Comparison of ENCODE assay signal across 9 mouse cellular contexts in genomic region chr3:105714091-105714819, GRCm38 (mm10). TPM values are rescaled to one million over a fixed set of nuclear protein-coding genes. Genes with fewer than 3 reads are reported as not detected.
A peak's percentile ranks its signal among the peaks of the same experiment; 100 is the strongest.
DNase-seq lines count a peak whose midpoint lies in the region; ATAC-seq lines count a peak whose summit lies in the region.
"Had no signal": no experiment of that assay in that cellular context is flagged by ENCODE, and none has a peak within 500 bp of the region (broad histone marks: within the 10 kb centered on the region; RNA-seq: fewer than 3 reads in every experiment).

No protein-coding gene starts in this region.

- H3K4me3 ChIP-seq in intestine, embryonic 16.5 days (ENCODE audit: low read length) = no peak overlapping the region
- no peak overlapping the region for H3K4me3 ChIP-seq in intestine, embryonic 15.5 days (replicated peaks)
- H3K4me3 ChIP-seq in hindbrain, embryonic 13.5 days = no peak overlapping the region
- H3K4me3 ChIP-seq in neural tube, embryonic 15.5 days (replicated peaks) = no peak overlapping the region
- H3K4me3 ChIP-seq: lung, embryonic 15.5 days had no signal

- no peak for ATAC-seq in intestine, embryonic 16.5 days
- ATAC-seq in intestine, embryonic 15.5 days = no peak
- 0 out of 2 replicates have a peak, but pooled peaks have one; percentile 20 for ATAC-seq in erythroblast, adult 5-6 weeks (replicated peaks; ENCODE audit: low FRiP score, poor library complexity, severe bottlenecking)
- peak; percentile 47 for ATAC-seq in hindbrain, embryonic 13.5 days (ENCODE audit: low FRiP score)
- ATAC-seq in neural tube, embryonic 15.5 days (ENCODE audit: low FRiP score) = 0 out of 2 replicates have a peak, but pooled peaks have one; percentile 3

- no peak for DNase-seq in kidney, postnatal 10 days
- no peak for DNase-seq in kidney, postnatal 14 days
- no peak for DNase-seq in urinary bladder, postnatal 36 days (ENCODE audit: low spot score in 2 of 2)

- no peak overlapping the region for H3K27ac ChIP-seq in intestine, embryonic 16.5 days (ENCODE audit: low read length)
- H3K27ac ChIP-seq in intestine, embryonic 15.5 days = no peak overlapping the region
- peak overlapping the region; percentile 32; the same call in 1 of the 2 replicates for H3K27ac ChIP-seq in hindbrain, embryonic 13.5 days
- H3K27ac ChIP-seq in neural tube, embryonic 15.5 days (replicated peaks) = peak overlapping the region; percentile 54
- H3K27ac ChIP-seq: lung, embryonic 15.5 days had no signal

- WGBS in intestine, embryonic 16.5 days = 39% methylated on average over 8 of the region's 8 CpGs
- 30% methylated on average over 8 of the region's 8 CpGs for WGBS in intestine, embryonic 15.5 days
- 17% methylated on average over 8 of the region's 8 CpGs for WGBS in hindbrain, embryonic 13.5 days
- whole genome bisulfite sequencing in neural tube, embryonic 15.5 days = 25% methylated on average over 8 of the region's 8 CpGs

- no peaks in the 10 kb centered on the region for H3K27me3 ChIP-seq in intestine, embryonic 16.5 days (replicated peaks; ENCODE audit: control insufficient read depth, insufficient read depth, low read length)
- no peaks in the 10 kb centered on the region for H3K27me3 ChIP-seq in intestine, embryonic 15.5 days (replicated peaks)
- H3K27me3 ChIP-seq in hindbrain, embryonic 13.5 days = 0 out of 2 replicates have a peak, but pooled peaks cover 4% of the 10 kb centered on the region
- no peaks in the 10 kb centered on the region for H3K27me3 ChIP-seq in neural tube, embryonic 15.5 days (replicated peaks)
- H3K27me3 ChIP-seq: lung, embryonic 15.5 days had no signal

- no peak overlapping the region for H3K4me2 ChIP-seq in intestine, embryonic 16.5 days (ENCODE audit: low read depth, low read length)
- H3K4me2 ChIP-seq in intestine, embryonic 15.5 days (replicated peaks) = no peak overlapping the region
- no peak overlapping the region for H3K4me2 ChIP-seq in hindbrain, embryonic 13.5 days
- H3K4me2 ChIP-seq in neural tube, embryonic 15.5 days = no peak overlapping the region
- H3K4me2 ChIP-seq: lung, embryonic 15.5 days had no signal

- no peaks in the 10 kb centered on the region for H3K9me3 ChIP-seq in intestine, embryonic 16.5 days (ENCODE audit: control insufficient read depth, low read length)
- no peaks in the 10 kb centered on the region for H3K9me3 ChIP-seq in intestine, embryonic 15.5 days
- H3K9me3 ChIP-seq in hindbrain, embryonic 13.5 days = no peaks in the 10 kb centered on the region
- no peaks in the 10 kb centered on the region for H3K9me3 ChIP-seq in neural tube, embryonic 15.5 days (replicated peaks)
- H3K9me3 ChIP-seq: lung, embryonic 15.5 days had no signal

- no peaks in the 10 kb centered on the region for H3K36me3 ChIP-seq in intestine, embryonic 16.5 days (ENCODE audit: control insufficient read depth, insufficient read depth, low read length)
- no peaks in the 10 kb centered on the region for H3K36me3 ChIP-seq in intestine, embryonic 15.5 days
- H3K36me3 ChIP-seq in hindbrain, embryonic 13.5 days = no peaks in the 10 kb centered on the region
- no peaks in the 10 kb centered on the region for H3K36me3 ChIP-seq in neural tube, embryonic 15.5 days

- 0 out of 2 replicates have a peak overlapping the region, but pooled peaks have one; percentile 10 for H3K9ac ChIP-seq in intestine, embryonic 16.5 days (ENCODE audit: low read depth, low read length)
- no peak overlapping the region for H3K9ac ChIP-seq in intestine, embryonic 15.5 days
- H3K9ac ChIP-seq in hindbrain, embryonic 13.5 days = no peak overlapping the region
- H3K9ac ChIP-seq in neural tube, embryonic 15.5 days (replicated peaks) = no peak overlapping the region
- H3K9ac ChIP-seq: lung, embryonic 15.5 days had no signal

- no peaks in the 10 kb centered on the region; the same call in 1 of the 2 replicates for H3K4me1 ChIP-seq in intestine, embryonic 16.5 days (ENCODE audit: control insufficient read depth, insufficient read depth, low read length)
- 0 out of 2 replicates have a peak, but pooled peaks cover 4% of the 10 kb centered on the region for H3K4me1 ChIP-seq in intestine, embryonic 15.5 days (replicated peaks)
- peaks cover 56% of the 10 kb centered on the region for H3K4me1 ChIP-seq in hindbrain, embryonic 13.5 days (replicated peaks)
- peaks cover 28% of the 10 kb centered on the region for H3K4me1 ChIP-seq in neural tube, embryonic 15.5 days

RNA-seq across cellular contexts. Expression of gene Inka2, which starts 9.9 kb away (rescaled TPM):
- polyA plus RNA-seq in intestine, embryonic 16.5 days (2015; fragmentation: Nextera tagmentation; extraction: Ambion mirVana) = 1.6 and 1.7 TPM in 2 replicates
- polyA plus RNA-seq in intestine, embryonic 15.5 days (2015; fragmentation: Nextera tagmentation; extraction: Ambion mirVana) = 1.7 and 2.2 TPM in 2 replicates
- 0.21 TPM in 1 of 2 replicates, not detected in the other for total RNA-seq in erythroblast, adult 5-6 weeks (2015; ENCODE audit: low replicate concordance)
- 0.28 TPM in 1 of 2 replicates, not detected in the other for total RNA-seq in erythroblast, adult 5-6 weeks (2017; ENCODE audit: low replicate concordance)
- 4.8 and 5.2 TPM in 2 replicates for polyA plus RNA-seq in hindbrain, embryonic 13.5 days (2015; fragmentation: Nextera tagmentation; extraction: Ambion mirVana)
- 7.3 and 9.2 TPM in 2 replicates for polyA plus RNA-seq in neural tube, embryonic 15.5 days (2015; fragmentation: Nextera tagmentation; extraction: Ambion mirVana)

RNA-seq across cellular contexts. Expression of gene Ddx20, which starts 26.9 kb away (rescaled TPM):
- 33.7 and 35.3 TPM in 2 replicates for polyA plus RNA-seq in intestine, embryonic 16.5 days (2015; fragmentation: Nextera tagmentation; extraction: Ambion mirVana)
- 37.9 and 39.2 TPM in 2 replicates for polyA plus RNA-seq in intestine, embryonic 15.5 days (2015; fragmentation: Nextera tagmentation; extraction: Ambion mirVana)
- total RNA-seq in erythroblast, adult 5-6 weeks (2015; ENCODE audit: low replicate concordance) = 6.3 and 10.8 TPM in 2 replicates
- total RNA-seq in erythroblast, adult 5-6 weeks (2017; ENCODE audit: low replicate concordance) = 9.5 and 12.3 TPM in 2 replicates
- polyA plus RNA-seq in hindbrain, embryonic 13.5 days (2015; fragmentation: Nextera tagmentation; extraction: Ambion mirVana) = 26.4 and 27.4 TPM in 2 replicates
- 22.0 and 24.1 TPM in 2 replicates for polyA plus RNA-seq in neural tube, embryonic 15.5 days (2015; fragmentation: Nextera tagmentation; extraction: Ambion mirVana)

Comparison
In these comparisons a context has a peak if more than half of its experiments do, and no peak if none do; other contexts are left out.
1. ATAC-seq: peak in erythroblast, adult 5-6 weeks (single experiment), hindbrain, embryonic 13.5 days (single experiment) and neural tube, embryonic 15.5 days (single experiment); none in intestine, embryonic 16.5 days (single experiment) and intestine, embryonic 15.5 days (single experiment).
2. H3K27ac ChIP-seq: peak in hindbrain, embryonic 13.5 days (single experiment) and neural tube, embryonic 15.5 days (single experiment); none in intestine, embryonic 16.5 days (single experiment) and intestine, embryonic 15.5 days (single experiment).